Mouse (Mus musculus) embryonic fibroblast, embryonic 13.5 days (primary cell): ENCODE data around the gene Nupr1l.

ENCODE experiments used
- CTCF ChIP-seq: IDR thresholded peaks from 2 replicates; pipeline ENCODE4 v1.5.1; 2011; ENCODE audit warnings: mild to moderate bottlenecking, control low read depth, low read length, moderate library complexity, borderline replicate concordance; ENCODE audit not compliant: insufficient read depth
- POLR2A ChIP-seq: IDR thresholded peaks from 2 replicates; pipeline ENCODE4 v1.6.1; 2011; ENCODE audit warnings: low read depth, mild to moderate bottlenecking, control low read depth, low read length, moderate library complexity

GRCm38 (mm10) chr5:129924820-129925452, 16.6 kb downstream of the Nupr1l start:
- TF ChIP-seq CTCF (no peak), POLR2A (no peak)
